Mouse (Mus musculus): ENCODE measurements around the gene Hsph1. TPM values are rescaled to one million over a fixed set of nuclear protein-coding genes. Genes with fewer than 3 reads are reported as not detected.

The Hsph1 gene
- total RNA-seq, 2 experiments from 2014 or later = 178 to 180 TPM

GRCm38 (mm10) chr5:149597351-149597750, 38.8 kb downstream of the Hsph1 start:
- intact Hi-C loops (cut with DNase I) = no loop called here
- DNase-seq = no peak

GRCm38 (mm10) chr5:149594215-149594614, 42.0 kb downstream of the Hsph1 start:
- DNase-seq = no peak
- intact Hi-C loops (cut with DNase I) = no loop called here

- no peak for DNase-seq
- intact Hi-C loops (cut with DNase I) = no loop called here
Measured at GRCm38 (mm10) chr5:149589932-149590331, 46.2 kb downstream of the Hsph1 start.

- intact Hi-C loops (cut with DNase I) = no loop called here
- DNase-seq = no peak
Measured at GRCm38 (mm10) chr5:149588814-149589534, 47.2 kb downstream of the Hsph1 start.

GRCm38 (mm10) chr5:149587327-149587895, 48.8 kb downstream of the Hsph1 start:
- intact Hi-C loops (cut with DNase I) = no loop called here
- no peak for DNase-seq

- intact Hi-C loops (cut with DNase I) = no loop called here
- peak; percentile 13 for DNase-seq
Measured at GRCm38 (mm10) chr5:149585910-149586309, 50.3 kb downstream of the Hsph1 start.

GRCm38 (mm10) chr5:149585231-149585630, 50.9 kb downstream of the Hsph1 start:
- no peak for DNase-seq
- intact Hi-C loops (cut with DNase I) = no loop called here

- DNase-seq = no peak
- intact Hi-C loops (cut with DNase I) = no loop called here
Measured at GRCm38 (mm10) chr5:149584154-149584655, 52.0 kb downstream of the Hsph1 start.

- intact Hi-C loops (cut with DNase I) = no loop called here
- no peak for DNase-seq
Measured at GRCm38 (mm10) chr5:149583507-149583906, 52.7 kb downstream of the Hsph1 start.

- intact Hi-C loops (cut with DNase I) = no loop called here
- no peak for DNase-seq
Measured at GRCm38 (mm10) chr5:149582642-149583262, 53.4 kb downstream of the Hsph1 start.

- intact Hi-C loops (cut with DNase I) = no loop called here
- DNase-seq = no peak
Measured at GRCm38 (mm10) chr5:149577449-149577848, 58.7 kb downstream of the Hsph1 start.

GRCm38 (mm10) chr5:149576977-149577376, 59.2 kb downstream of the Hsph1 start:
- intact Hi-C loops (cut with DNase I) = no loop called here
- peak; percentile 13 for DNase-seq

- no peak for DNase-seq
- intact Hi-C loops (cut with DNase I) = no loop called here
Measured at GRCm38 (mm10) chr5:149568993-149569392, 67.2 kb downstream of the Hsph1 start.

GRCm38 (mm10) chr5:149566957-149567356, 69.2 kb downstream of the Hsph1 start:
- intact Hi-C loops (cut with DNase I) = no loop called here
- no peak for DNase-seq

GRCm38 (mm10) chr5:149566026-149566425, 70.2 kb downstream of the Hsph1 start:
- intact Hi-C loops (cut with DNase I) = no loop called here
- DNase-seq = no peak

Other genes with a start within 250 kb of the Hsph1 start
- 1 to 10 TPM; 1.2 to 1.4 TPM for gene Medag, start 224.6 kb downstream of the Hsph1 start, total RNA-seq (2021)
- gene Tex26, start 196.7 kb downstream of the Hsph1 start, total RNA-seq (2021) = 1 to 10 TPM in 1 of 2 experiments, under 1 TPM in 1; 0.56 to 1.3 TPM
- under 1 TPM in 1 of 2 experiments, not detected in 1; 0.85 TPM for gene Wdr95, start 107.7 kb downstream of the Hsph1 start, total RNA-seq (2021)
- gene B3glct, start 41.9 kb upstream of the Hsph1 start, total RNA-seq (2021) = 10 to 100 TPM; 27.0 to 33.5 TPM

All from left cerebral cortex, postnatal 4 days (tissue).